Mouse (Mus musculus): ENCODE measurements around the gene Slc25a22.
A peak's percentile ranks its signal among the peaks of the same experiment; 100 is the strongest.

The Slc25a22 gene

GRCm38 (mm10) chr7:141437178-141438120 is at the start of gene Slc25a22:
TSS of gene Slc25a22 (minus strand) at chr7:141437892.
- peak; percentile 77 to 81 for DNase-seq

DNA sequence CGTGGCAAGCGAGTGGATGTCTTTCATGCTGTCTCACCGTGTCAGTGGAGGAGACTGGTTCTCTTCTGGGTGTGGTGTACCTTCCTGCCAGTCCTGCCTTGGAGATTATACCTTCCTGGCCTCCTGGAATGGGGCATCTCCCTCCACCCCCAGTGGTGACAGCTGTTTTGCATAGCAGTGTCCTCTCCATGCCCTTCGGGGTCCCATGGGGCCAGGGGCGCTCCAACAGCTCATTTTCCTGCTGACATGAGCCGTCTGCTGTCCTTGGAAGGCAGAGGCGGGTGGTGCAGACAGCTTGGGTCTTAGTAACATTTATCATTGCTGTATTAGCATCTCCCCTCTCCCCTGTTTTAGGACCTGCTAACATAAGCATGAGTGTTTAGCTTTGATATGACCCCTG is 49.4 kb upstream of the Slc25a22 start:
- no peak for DNase-seq

DNA sequence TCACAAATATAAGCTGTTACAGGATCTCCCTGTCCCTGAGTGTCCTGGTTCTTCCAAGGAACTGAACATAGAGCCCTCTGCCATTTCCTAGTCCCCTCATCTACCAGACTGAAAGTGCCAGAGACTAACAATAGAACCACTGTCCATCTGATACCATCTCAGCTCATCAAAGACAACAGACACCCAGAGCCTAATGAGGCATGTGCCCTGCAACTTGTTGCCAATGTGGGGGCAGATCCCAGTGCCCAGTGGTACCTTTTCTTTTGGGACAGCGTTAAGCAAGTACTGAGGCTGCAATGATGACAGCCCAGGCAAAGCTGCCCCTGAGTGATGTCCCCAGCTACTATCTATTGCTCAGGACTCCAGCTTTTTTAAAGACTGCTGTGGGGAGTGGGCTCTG is 48.5 kb upstream of the Slc25a22 start:
- DNase-seq, result no peak

- no peak for DNase-seq
These were observed 47.9 kb upstream of the Slc25a22 start for GRCm38 (mm10) chr7:141485606-141486005.

DNA sequence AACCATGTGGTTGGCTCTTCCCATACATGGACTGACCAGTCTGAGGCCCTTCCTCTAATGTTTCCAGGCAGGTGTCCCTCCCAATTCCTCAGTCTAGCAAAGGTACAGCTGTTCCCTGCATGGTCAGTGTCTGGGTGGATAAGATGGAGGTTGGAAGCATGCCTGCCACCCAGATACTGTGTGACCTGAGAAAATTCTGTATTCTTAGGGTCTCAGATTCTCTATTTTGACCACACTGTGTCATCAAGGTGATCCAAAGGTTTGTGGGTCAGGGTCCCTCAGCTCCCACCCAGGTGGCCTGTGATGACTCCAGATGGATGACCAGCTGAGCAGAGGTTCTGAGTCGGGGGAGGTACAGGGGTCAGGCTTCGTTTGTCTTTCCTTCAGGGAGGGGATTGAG is 47.5 kb upstream of the Slc25a22 start:
- no peak for DNase-seq

GRCm38 (mm10) chr7:141484186-141485120 is 46.8 kb upstream of the Slc25a22 start:
- no peak for DNase-seq

- DNase-seq, result no peak
These were observed 45.5 kb upstream of the Slc25a22 start for GRCm38 (mm10) chr7:141483114-141483653.

DNA sequence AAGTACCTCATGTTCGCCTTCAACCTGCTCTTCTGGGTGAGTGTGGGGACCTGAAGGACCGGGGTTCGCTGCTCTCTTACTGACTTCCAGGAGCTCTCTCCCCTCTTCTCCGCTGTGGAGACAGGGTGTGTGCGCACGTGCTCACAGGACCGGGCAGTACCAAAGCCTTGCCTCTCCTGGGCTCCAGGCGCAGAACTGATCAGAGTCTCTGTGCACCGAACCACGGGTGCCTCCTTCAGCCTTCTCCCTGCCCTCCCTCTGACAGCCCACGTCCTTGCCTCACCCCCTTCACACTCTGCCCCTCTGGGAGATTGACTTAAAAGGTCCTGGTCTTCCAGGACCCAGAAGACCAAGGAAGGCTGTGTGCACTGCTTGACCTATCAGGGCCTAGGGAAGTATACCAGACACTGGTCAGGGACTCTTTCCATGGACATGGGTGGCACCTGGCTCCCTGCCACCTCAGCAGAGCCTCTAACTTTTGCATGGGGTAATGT is 44.9 kb upstream of the Slc25a22 start:
- DNase-seq, result no peak

DNA sequence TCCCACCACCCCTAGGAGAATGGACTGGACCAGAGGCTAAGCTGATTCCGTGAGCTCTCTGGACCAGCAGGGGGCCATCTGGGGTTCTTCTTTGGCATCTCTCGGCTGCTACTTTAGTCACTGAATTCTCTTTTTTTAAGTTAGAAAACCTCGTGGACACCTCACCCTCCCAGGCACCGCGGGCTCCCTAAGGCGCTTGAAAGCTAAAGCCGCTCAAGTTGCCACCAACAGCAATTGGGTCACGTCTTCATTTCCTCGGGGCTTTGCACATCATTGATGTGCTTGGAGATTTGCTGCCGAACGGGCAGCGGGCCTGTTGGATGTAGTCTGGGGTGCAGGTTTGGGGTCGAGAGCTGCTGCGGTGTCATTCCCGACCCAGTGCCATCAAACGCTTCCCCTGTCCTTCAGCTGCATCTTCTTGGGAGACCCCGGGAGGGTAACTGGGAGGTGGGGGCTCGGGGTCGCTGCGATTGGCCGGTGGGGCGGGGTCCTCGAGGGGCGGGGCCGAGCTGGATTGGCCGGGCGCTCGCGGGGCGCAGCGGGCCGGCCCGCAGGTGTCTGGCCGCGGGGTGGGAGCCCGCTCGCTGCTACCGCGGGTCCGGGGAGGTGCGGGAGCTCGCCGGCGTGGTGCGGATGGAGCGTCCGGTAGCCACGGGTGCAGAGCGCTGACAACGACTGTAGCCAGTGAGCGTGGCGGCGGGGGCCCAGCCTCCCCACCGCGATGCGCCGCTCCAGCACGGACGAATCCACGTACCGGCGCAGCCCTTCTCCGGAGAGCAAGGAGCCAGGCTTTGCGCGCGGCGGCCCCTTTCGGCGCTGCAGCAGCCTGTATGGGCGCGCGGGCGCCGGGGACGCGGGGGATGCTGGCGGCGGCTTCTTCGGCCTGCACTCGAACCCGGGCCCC is 44.1 kb upstream of the Slc25a22 start:
- peak; percentile 52 to 54 for DNase-seq

GRCm38 (mm10) chr7:141480842-141481497 is 43.3 kb upstream of the Slc25a22 start:
- DNase-seq, result peak; percentile 69 to 73

DNA sequence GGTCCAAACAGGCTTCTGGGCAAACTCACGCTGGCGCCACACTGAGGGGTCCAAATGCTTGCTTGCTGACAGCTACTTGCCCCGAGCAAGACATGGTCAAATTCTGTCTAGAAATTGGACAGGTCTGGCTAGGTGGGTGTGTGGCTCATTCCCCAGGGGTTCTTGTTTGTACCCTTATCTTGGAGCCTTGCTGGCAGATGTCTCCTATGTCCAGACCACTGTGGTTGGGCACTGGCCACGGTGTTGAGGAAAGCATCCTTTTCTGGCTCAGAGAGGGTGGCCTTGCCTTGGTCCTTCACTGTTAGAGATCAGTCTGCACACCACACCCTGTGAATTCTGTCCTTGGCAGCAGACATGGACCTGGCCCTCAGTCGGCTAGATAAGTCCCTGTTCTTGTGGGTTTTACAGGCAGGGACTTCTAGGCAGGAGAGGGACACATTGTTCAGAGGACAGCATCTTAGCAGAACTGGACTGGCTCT is 40.6 kb upstream of the Slc25a22 start:
- DNase-seq, result peak in 1 of 2 experiments; percentile 4

DNA sequence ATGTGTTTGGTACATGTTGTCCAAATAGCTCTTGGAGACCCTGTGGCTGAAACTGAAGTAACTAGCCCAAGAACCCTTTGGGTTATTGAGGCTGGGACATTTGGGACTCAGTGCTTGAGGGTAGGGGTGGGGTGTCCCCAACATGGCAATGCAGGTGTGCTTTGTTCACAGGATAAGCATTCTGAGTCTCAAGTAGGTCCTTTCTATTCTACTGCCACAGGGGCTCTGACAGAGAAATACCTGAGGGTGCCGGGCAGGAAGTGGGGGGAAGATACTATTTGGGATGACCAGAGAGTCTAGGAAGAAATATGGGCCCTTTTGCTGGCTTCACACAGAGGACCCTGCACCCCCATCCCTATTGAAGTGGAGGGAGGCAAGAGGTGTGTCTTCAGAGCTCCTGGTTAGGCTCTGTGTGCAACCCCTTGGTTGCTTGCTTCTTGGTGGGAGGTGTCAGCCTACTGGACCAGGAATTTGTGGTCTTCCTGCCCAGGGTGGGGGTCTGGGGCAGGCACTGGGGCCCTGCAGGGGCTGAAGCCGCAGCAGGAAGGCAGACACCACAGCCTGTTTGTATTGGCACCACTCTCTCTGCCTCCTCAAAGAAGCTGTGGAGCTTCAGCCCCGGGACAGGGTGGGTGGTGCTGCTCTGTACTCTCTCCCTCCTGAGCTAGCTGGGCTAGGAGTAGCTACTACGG is 40.0 kb upstream of the Slc25a22 start:
- peak in 1 of 2 experiments; percentile 17 for DNase-seq

- peak; percentile 56 to 63 for DNase-seq
These were observed 39.3 kb upstream of the Slc25a22 start for GRCm38 (mm10) chr7:141476981-141477370.

- peak; percentile 90 to 94 for DNase-seq
These were observed 38.7 kb upstream of the Slc25a22 start for GRCm38 (mm10) chr7:141476226-141476980.

DNA sequence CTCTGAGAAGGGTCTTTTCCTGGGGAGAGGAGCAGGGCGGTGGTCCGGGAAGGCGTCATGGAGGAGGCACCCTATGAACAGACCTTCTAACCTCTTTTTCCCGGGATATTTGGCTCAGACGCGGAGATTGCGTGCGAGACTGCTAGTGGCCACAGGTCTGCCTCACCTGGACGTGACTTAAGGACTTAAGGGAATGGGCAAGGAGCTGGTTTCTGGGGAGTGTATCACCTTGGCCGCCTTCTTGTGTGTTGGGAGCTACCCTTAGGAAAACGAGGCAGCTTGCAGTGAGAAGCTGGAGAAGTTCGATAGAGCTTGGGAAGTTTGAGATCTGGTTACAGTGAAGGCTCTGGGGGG is 38.1 kb upstream of the Slc25a22 start:
- peak; percentile 19 to 28 for DNase-seq

DNA sequence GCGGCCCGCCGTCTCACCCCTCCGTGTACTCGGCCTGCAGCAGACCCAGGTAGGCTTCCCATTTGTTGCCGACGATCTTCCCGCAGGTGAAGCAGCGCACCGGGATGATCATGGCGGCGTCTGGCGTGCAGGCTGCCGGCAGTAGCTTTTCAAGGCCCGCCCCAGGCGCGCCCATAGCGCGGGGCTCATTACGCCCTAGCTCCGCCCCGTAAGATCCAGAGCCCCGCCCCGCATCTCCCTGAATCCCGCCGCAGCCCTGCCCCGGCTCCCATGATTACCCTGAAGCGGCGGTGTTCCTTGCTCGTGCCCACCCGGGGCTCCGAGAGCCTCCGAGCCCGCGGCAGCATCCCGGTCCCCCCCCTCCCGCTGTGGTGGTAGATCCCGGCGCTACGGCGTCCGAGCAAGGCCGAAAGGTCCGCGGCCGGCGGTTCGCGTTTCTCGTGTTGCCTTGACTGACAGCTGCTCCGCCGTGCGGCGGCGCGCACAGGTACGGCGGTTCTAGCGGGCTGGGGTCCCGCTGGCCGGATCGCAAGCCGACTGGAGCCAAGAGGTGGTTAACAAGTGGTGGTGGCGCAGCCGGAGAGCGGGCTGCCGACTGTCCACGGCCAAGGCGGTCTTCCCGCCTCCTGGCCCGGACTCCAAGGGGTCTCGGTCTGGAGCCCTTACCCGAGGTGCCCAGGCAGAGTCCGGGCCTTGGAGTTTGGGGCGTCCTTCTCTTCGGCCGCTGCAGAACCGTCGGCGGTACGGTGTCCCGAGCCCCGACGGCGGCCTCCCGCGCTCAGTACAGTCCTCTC is 37.5 kb upstream of the Slc25a22 start, which contains the start of the genes Polr2l and Tspan4:
TSS of gene Polr2l (minus strand) at position 122 of the 794 bp plus-strand sequence.
TSS of gene Tspan4 (plus strand) at position 230 of the 794 bp plus-strand sequence.
- peak; percentile 82 to 84 for DNase-seq

GRCm38 (mm10) chr7:141474160-141474559 is 36.5 kb upstream of the Slc25a22 start:
- DNase-seq, result no peak

DNA sequence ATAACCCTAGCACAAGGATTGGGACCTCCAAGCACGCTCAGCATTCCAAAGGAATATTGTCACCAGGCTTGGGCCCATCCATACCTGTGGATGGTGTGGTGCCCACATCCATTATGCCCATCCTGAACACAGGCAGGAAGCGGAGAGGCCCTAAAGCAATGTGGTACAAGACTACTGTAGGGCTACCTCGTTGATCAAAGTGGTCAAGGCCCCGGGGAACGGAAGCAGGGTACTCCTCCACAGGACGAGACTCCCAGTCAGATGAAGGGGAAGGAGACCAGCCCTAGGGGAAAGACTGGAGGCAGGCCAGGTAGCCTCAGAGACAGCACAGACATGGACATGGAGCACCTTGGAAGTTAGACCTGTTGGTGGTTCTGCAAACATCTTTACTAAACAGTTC is 35.1 kb upstream of the Slc25a22 start:
- no peak for DNase-seq

DNA sequence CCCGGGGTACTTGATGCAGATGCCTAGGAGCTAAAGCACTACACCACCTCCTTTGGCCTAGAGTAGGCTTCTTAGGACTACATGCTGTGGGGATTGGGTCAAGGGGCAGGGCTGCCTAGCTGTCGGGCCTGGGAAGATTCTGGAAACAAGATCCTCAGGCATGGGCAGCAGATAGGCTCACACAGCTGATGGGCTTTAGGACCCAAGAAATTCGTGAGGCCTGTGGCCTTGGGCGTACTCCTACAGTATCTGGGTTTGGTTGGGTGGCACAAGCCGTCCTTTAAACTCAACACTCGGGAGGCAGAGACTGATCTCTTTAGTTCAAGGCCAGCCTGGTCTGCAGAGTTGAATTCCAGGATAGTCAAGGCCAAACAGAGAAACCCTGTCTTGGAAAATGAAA is 34.5 kb upstream of the Slc25a22 start:
- no peak for DNase-seq
